Mouse (Mus musculus): Measurements from ENCODE around the gene Ric8a.
"Not testable (repeated sequence)": the region's sequence is repeated elsewhere in the genome, so short reads cannot be mapped to it uniquely, and the experiment has no call there.

Ric8a gene

GRCm38 (mm10) chr7:140890636-140891035, 33.9 kb downstream of the Ric8a start:
- not testable (repeated sequence) for DNase-seq (ENCODE audit: inconsistent ontology term)

GRCm38 (mm10) chr7:140894031-140894430, 37.3 kb downstream of the Ric8a start:
- DNase-seq (ENCODE audit: inconsistent ontology term) = no peak

GRCm38 (mm10) chr7:140894611-140895010, 37.9 kb downstream of the Ric8a start:
- DNase-seq (ENCODE audit: inconsistent ontology term) = no peak

- DNase-seq (ENCODE audit: inconsistent ontology term) = no peak
Measured at GRCm38 (mm10) chr7:140897863-140898262, 41.1 kb downstream of the Ric8a start.

GRCm38 (mm10) chr7:140899121-140899520, 42.4 kb downstream of the Ric8a start:
- no peak for DNase-seq (ENCODE audit: inconsistent ontology term)

- DNase-seq (ENCODE audit: inconsistent ontology term) = no peak
Measured at GRCm38 (mm10) chr7:140900220-140900619, 43.5 kb downstream of the Ric8a start, which contains the start of gene Cox8b. Gene Cox8b, minus strand, starts transcription at chr7:140900446.

GRCm38 (mm10) chr7:140902036-140902875, 45.5 kb downstream of the Ric8a start:
- no peak for DNase-seq (ENCODE audit: inconsistent ontology term)

GRCm38 (mm10) chr7:140903212-140903611, 46.5 kb downstream of the Ric8a start:
- peak; percentile 52 for DNase-seq (ENCODE audit: inconsistent ontology term)

- no peak for DNase-seq (ENCODE audit: inconsistent ontology term)
Measured at GRCm38 (mm10) chr7:140905642-140906081, 48.9 kb downstream of the Ric8a start.

- DNase-seq (ENCODE audit: inconsistent ontology term) = no peak
Measured at GRCm38 (mm10) chr7:140907131-140907530, 50.4 kb downstream of the Ric8a start.

GRCm38 (mm10) chr7:140907697-140908096, 50.9 kb downstream of the Ric8a start:
- DNase-seq (ENCODE audit: inconsistent ontology term) = no peak

- DNase-seq (ENCODE audit: inconsistent ontology term) = no peak
Measured at GRCm38 (mm10) chr7:140908181-140908580, 51.4 kb downstream of the Ric8a start.

GRCm38 (mm10) chr7:140908634-140909107, 51.9 kb downstream of the Ric8a start:
- peak; percentile 64 for DNase-seq (ENCODE audit: inconsistent ontology term)

GRCm38 (mm10) chr7:140912293-140912692, 55.5 kb downstream of the Ric8a start:
- no peak for DNase-seq (ENCODE audit: inconsistent ontology term)

- DNase-seq (ENCODE audit: inconsistent ontology term) = no peak
Measured at GRCm38 (mm10) chr7:140912846-140913482, 56.2 kb downstream of the Ric8a start.
